Mouse (Mus musculus) adrenal gland (tissue): ENCODE data around the gene Gm48551.

Experiments
- intact Hi-C: fragments of 180-260 bp; cut with DNase I; formaldehyde crosslinking; loops from one replicate; pipeline ENCODE4 v1.15.1; 2025

Gene Gm48551

DNA sequence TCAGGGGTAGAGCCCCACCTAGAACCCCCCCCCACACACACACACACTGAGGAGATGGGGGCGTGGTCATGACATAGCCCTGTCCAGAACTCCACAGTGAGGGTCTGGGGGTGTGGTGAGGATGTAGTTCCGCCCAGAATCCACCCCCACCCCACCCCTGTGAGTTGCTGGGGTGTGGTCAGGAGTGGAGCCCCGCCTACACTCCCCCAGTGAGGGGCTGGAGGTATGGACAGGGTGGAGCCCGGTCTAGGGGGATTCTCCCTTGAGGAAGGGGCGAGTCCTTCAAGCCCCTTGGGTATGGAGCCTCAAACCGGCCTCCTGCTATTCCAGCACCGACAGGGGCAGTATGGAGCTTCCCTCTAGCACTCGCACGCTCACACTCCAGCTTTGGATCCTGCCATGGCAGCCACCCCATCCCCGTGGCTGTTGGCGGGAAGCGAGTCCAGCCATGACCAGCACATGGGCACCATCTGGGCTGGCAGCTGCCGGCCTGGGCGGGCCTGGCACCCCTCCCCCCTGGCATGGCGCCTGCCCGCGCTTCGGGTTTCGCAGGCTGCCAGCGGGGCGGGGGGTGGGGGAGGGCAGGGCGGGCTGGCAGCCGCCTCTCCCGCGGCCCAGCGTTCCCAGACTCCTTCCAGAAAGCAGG lies 32.4 kb downstream of the Gm48551 start:
- intact Hi-C loops: no loop called here

DNA sequence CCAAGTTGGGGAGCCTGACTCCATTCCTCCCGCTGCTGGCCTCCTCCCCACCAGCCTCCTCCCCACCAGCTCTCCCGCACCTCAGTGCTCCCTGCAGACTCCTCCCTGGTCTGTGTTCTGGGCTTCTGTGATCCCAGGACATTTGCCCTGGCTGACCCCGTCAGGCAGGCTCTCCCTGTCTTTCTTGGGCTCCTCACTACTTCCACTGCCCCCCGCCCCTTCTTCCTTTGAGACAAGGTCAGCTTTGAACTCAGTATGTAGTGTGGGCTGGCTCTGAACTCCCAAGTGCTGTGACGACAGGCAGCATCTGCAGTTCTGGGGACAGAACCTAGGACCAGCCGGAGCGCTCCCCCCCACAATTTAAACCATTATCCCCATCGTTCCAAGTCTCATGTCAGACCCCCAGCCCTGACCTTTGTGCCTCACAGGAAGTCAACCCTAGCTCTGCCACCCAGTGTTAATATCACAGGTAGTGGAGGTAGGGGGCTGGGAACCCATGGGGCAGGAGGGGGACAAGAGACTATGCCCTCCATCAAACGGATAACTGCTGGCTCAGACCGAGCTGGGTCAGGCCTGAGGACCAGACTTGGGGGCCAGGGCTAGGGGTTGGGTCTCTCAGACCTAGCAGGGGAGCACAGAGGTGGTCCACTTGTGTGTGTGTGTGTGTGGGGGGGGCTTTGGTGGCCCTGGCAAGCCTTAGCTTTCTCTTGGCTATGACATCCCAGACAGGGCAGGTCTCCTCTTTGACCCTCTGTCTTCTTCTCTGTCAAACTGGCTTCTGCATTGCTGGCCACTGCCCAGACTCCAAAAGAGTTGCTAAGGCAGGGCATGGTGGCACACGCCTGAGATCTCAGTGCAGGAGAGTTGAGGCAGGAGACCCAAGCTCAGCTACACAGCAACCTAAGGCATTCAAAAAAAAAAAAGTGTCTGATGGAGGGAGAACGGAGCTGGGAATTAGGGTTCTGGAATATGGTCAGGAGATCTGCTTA lies 33.3 kb downstream of the Gm48551 start:
- intact Hi-C loops: no loop called here

GRCm38 (mm10) chr10:81418216-81419070 lies 34.2 kb downstream of the Gm48551 start:
- intact Hi-C loops: no loop called here

DNA sequence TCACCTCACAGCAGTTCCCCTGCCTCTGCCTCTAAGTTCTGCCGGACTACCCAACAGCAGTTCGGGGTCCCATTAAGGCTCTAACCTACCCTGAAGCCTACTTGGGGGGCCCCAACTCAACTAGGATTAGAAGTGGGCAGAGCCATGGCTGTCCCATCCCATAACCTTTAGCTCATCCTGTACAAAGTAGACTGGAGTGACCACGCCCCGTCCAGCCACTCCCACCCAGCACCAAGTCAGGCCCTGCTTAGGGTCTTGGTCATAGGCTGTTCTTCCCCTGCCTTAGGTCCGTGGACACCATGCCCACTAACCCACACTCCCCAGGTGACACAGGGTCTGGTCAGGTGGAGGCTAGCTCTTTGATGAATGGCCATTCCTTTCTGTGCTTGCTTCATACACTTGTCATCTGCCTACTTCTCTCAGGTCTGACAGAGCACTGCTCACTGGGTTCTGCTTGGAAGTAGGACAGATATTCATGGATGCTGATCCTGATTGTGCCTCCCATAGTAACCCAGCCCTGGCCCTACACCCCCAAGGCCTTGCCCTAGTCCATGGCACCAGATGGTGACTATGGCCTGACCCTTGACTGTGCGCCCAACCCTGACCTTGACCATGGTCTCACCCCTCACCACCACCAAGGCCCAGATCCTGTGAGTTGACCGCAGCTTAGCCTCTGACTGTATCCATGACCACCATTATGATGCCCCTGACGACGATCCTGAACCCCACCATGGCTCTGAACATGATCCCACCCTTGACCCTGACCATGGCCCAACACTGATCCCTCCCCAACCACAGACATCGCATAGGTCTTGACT lies 35.1 kb downstream of the Gm48551 start:
- intact Hi-C loops: no loop called here

DNA sequence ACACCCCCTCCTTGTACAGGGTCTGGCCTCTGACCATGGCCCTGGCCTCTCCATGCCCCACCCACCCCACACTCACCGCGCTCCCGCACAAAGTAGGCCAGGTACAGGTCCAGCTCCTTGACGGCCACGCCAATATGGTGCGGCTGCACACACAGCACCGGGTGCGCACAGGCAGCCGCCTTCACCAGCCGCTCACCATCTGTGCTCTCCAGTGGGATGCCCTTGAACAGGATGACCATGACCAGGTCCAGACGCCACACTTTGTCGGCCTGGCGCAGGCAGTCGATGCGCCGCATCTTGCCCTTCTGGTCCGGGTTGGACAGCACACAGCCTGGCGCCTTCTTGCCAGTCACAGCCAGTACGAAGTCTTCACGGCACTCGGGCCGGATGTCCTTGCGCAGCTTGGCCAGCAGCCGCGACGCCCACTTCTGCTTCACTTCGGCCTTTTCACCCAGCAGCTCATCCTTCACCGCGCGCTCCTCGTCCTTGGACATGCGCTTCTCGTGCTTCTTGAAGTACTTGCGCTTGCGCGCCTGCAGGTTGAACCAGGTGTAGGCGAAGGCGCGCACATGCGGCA lies 36.0 kb downstream of the Gm48551 start:
- intact Hi-C loops: no loop called here

DNA sequence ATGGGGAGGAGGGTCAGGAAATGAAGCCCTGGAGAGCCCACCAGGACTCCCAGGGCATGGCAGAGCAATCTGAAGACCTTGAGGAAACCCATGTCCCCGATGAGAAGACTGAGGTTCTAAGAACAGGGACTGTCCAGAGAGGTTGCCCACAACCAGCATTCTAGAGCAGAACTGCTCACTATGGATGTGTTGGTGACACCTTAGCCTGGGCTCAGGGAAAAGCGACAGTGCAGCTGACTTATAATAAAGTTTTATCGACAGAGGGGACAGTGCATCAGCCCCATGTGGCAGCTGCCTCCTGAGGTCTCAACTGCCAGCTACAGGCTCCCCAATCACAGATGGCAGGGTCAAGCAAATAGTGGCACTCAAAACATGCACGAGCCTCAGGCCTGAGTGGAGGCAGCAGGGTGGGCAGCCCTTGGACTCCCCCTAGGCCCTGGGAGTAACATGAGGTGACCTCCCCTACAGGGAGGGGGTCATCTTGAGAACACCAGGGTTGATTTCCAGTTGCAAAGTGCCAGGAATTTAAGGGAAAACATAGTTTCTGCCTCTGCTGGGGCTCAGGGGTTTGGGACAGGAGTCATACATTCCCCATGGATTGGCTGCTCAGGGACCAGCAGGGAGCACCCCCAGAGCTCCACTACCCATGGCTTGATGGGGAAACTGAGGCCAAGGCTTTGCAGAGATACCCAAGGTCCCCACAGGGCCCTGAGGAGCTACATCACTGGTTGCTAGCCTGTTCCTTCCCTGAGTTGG lies 37.0 kb downstream of the Gm48551 start:
- intact Hi-C loops: no loop called here

DNA sequence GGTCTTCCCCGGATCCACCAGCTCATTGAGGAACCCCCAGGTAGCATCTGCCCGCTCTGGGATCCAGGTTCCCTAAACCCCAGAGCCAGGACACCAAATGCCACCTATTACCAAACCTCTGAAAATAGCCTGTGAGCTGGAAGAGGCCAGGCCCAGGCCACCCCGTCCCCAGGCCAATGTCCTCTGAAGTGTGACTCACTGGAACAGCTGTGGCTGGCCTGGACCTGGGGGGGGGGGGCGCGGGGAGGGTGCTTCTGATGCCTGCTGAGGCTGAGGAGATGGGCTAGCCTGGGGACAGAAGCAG lies 37.5 kb downstream of the Gm48551 start:
- intact Hi-C loops: no loop called here

GRCm38 (mm10) chr10:81422191-81422590 lies 37.9 kb downstream of the Gm48551 start:
- intact Hi-C loops: no loop called here

DNA sequence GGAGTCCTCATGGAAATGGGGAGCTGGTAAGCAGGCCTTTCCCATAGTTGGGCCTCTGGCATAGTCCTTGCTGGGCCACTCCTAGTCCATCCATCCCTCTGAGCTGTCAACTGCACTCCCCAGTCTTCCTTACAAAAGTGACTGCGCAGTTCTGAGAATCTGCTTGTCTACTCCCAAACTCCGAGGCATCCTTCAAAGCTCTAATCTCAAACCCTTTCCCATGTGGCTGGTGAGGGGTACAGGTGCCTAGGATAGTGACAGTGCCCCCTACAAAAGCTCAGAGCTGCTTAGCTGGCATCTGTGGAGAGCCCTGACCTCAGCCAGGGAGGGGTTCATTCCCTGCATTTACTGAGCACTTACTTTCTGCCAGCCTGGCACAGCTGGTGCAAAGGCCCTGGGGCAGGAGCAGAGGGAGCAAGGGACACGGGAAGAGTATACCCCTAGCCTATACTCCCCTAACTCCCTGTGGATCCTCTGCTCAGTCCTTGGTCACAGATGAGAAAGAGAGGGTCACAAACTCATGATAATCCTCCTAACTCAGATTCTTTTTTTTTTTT lies 38.5 kb downstream of the Gm48551 start:
- intact Hi-C loops: no loop called here

GRCm38 (mm10) chr10:81423476-81424245 lies 39.4 kb downstream of the Gm48551 start:
- intact Hi-C loops: no loop called here

DNA sequence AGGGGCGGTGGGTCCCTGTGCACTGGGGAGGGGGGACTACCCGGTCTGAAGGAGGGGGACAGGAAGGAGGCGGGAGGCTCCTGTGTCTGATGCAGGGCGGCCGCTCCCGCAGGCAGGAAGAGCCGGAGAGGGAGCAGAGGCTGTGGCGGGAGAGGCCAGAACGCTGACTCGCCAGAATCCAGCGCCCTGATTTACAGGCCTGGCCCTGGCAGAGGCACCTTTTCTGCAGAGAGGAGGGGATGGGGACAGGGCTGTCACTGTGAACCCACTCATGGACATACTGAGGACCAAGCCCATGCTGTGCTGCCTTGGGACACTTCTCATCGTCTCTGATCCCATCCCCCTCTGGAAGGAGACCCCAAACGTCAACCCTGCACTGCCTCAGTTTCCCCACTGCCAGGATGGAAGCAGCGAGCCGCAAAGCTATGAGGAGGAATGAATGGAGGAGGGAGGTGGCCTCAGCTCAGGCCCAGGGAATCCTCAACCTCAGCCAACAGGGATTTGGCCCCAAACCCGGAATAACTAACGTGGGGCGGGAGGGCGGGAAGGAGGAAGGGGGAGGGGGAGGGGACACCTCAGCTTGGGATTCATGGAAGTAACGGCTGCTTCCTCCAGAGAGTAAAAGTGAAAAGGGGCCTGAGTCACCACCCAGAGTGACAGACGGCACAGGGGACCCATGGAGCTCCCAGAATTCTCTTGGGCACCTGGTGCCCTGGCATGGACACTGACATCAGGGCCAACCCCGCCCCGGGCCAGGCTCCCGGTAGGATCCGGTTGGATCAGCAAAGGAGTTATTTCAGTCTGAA lies 40.2 kb downstream of the Gm48551 start:
- intact Hi-C loops: no loop called here

GRCm38 (mm10) chr10:81425236-81425850 lies 41.1 kb downstream of the Gm48551 start:
- intact Hi-C loops: no loop called here

- intact Hi-C loops: no loop called here
These were observed 41.9 kb downstream of the Gm48551 start for GRCm38 (mm10) chr10:81426081-81426671.

DNA sequence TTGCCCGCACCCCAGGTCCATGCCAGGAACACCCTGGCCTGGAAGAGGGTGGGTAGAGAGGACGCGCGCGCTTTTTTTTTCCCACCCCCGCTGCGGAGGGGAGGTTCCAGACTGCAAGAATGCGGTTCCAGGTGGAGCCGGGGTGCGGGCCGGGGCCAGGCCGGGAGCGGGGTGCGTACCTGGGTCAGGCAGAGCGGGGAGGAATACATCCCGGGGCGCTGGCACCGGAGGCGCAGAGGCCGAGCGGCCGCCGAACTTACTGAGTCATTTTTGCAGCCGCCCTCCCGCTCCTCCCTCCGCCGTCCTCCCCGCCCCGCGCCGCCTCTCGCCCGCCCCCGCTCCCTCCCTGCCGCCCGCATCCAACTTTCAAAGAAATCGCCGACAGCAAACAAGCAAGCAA lies 42.6 kb downstream of the Gm48551 start:
- intact Hi-C loops: no loop called here

DNA sequence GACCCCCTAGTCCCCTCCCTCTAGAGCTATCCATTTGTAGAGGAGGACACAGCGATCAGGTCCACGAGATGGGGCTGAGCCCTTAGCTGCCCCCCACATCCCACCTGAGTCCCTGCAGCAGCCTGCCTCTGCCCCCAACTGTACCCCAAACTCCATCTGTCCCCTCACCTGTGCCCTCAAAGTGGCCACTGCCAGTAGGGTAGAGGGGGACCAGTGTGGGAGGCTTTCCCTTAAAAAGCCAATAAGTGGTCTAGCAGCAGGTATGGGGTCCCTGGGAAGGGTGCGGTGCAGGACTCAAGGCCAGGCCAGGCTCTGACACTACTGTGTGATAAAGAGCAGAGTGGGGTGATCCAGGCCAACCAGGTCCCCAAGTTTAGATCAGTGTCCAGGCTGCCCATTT lies 43.1 kb downstream of the Gm48551 start:
- intact Hi-C loops: no loop called here

DNA sequence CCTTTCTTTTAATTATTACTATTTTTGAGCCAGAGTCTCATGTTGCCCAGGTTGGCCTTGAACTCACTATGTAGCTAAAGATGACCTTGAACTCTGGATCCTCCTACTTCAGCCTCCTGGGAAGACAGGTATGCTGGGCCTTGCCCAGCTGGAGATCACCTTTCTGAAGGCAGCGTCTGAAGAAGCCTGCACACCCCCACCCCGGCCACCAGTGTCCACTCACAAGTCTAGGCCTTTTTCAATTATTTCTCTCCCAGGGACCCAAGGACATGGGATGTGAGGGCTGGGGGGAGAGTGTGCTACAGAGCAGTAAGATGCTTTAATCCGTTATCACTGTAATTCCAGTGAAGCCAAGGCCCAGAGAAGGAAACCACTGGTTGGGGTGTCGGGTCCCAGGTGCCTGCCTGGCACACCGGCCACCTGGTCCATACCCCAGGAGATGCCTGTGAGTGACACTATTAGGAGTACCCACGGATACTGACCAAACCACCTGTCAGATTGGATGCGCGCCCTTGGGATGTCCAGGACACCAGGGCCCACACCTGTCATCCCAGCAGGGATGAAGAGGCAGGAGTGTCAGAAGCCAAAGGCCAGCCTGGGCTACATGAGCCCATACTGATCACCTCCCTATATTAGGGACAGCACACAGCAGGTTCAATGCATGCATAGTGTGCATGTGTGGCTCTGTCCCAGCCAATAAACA lies 43.7 kb downstream of the Gm48551 start:
- intact Hi-C loops: no loop called here

DNA sequence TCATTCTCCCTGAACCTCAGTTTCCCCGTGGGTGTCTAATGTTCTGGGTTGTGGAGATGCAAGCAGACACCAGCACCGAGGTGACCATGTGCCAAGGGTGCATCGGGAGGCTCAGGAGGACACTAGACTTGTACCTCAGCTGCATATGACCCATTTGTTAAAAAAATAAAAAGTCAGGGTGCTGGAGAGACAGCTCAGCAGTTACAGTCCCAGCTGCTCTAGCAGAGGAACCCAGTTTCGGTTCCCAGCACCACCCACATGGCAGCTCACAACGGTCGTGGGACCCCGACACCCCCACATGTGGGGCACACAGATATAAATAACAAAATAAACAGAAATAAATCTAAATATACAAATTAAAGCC lies 44.2 kb downstream of the Gm48551 start:
- intact Hi-C loops: no loop called here
